Mouse (Mus musculus): Measurements from ENCODE around the gene Ccdc148.

The Ccdc148 gene

DNA sequence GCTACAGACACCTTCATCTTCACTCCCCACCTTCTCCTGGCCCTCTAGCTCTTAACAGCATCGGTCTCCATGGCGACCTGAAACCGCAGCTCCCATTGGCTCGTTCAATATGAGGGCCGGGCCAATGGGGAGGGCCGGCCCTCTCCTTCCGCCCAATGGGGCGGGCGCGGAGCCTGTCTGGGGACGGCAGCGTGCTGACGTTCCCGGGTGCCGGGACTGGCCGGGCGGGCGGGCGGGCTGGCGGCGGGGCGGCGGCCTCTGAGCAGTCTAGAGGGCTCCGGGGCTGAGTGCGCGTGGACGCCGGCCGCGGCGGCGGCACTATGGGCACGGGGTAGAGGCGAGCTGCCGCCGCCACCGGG is at the start of gene Ccdc148, which contains the start of gene Pkp4:
Gene Ccdc148, minus strand, starts transcription at position 79 of the 359 bp plus-strand sequence.
Gene Pkp4, plus strand, starts transcription at position 246 of the 359 bp plus-strand sequence.
- peak; percentile 87 to 88 for DNase-seq (ENCODE audit: low spot score in 2 of 2)

DNA sequence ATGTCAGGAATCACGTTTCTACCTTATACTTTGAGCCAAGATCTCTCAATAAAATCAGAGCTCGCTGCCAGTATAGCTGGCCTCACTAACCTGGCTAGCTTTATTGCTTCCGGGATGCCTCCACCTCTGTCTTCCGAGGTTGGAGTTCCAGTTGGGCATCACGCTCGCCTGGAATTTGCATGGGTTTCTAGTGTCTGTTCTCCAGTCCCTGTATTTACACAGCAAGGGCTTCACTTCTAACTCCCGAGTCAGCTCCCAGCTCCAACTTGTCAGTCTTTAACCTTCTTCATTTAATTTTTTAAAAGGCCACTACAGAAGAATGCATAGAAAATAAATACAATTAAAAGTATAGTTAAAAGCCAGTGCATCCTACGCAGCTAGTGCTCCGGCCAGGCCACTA is 47.8 kb upstream of the Ccdc148 start:
- DNase-seq (ENCODE audit: low spot score in 2 of 2), result no peak

DNA sequence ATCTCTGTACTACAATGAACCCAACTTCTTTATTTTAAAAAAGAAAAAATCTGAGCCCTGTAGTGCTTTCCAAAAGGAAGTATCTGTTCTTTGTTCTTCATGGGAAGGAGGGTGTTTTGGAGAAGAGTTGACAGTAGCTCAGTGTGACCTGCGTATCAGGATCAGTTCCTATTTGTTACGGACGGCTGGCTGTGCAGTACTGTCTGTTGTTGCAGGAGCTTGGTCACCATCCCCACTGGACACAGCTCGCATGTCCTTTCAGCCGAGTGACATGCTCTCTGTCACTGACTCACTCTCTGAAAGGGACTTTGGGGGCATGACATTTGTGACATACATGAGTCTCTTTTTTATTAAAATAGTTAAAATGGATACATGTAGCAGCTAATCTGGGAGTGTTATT is 47.2 kb upstream of the Ccdc148 start:
- no peak for DNase-seq (ENCODE audit: low spot score in 2 of 2)

GRCm38 (mm10) chr2:59207240-59207639 is 46.8 kb upstream of the Ccdc148 start:
- DNase-seq (ENCODE audit: low spot score in 2 of 2), result no peak

DNA sequence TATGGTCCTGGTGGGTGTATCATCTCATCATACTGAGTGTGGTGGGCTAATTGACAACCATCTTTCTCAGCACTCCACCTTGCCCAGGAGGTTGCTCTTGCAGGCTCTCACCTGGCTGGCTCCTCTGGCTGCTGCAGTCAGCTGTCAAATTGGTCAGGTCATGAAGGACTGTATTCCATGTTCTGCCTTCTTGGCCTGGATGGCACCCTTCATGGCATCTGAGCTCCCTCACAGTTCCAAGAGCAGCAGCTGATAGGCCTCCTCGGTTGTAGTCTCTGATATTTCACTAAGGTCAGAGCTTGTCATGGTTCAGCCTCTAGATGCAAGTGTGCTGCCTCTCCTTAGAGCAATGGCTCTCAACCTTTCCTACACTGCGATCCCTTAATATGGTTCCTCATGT is 45.7 kb upstream of the Ccdc148 start:
- DNase-seq (ENCODE audit: low spot score in 2 of 2), result no peak

DNA sequence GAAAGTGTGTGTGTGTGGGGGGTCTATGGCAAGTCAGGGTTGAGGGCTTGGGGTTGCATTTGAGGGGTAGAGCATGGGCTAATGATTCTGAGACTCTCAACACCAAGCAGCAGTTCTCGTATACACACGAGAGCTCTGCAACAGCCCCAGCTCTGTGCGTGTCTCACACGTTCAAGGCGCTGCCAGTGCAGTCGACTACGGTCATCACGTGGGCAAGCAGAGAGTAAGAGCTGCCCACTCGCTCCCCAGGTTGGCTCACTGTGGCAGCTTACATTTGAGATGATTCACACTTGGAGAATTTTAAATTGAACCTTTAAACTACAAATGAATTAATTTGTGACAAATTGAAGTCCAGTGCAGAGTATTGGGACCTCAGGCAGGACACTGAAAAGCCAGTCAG is 44.6 kb upstream of the Ccdc148 start:
- no peak for DNase-seq (ENCODE audit: low spot score in 2 of 2)

GRCm38 (mm10) chr2:59203627-59204425 is 43.3 kb upstream of the Ccdc148 start:
- no peak for DNase-seq (ENCODE audit: low spot score in 2 of 2)

DNA sequence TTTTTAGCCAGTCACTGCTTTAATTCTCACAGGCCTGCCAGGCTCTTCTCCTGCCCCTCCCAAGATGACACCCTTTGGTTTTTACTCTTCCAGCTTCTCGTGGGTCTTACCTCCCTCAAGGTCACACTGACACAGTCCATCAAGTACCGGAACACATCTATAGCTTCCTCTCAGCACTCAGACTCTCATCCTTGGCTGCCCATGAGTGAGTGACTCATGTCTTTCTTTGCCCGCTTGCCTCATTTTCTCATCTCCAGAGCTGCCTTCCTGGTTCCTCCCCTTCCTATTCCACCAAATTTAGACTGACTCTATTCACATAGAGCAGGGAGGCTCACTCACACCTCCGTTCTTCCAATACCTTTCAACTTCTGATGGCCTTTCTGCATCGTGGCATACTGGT is 42.4 kb upstream of the Ccdc148 start:
- DNase-seq (ENCODE audit: low spot score in 2 of 2), result no peak

GRCm38 (mm10) chr2:59200511-59200910 is 40.0 kb upstream of the Ccdc148 start:
- DNase-seq (ENCODE audit: low spot score in 2 of 2), result no peak

DNA sequence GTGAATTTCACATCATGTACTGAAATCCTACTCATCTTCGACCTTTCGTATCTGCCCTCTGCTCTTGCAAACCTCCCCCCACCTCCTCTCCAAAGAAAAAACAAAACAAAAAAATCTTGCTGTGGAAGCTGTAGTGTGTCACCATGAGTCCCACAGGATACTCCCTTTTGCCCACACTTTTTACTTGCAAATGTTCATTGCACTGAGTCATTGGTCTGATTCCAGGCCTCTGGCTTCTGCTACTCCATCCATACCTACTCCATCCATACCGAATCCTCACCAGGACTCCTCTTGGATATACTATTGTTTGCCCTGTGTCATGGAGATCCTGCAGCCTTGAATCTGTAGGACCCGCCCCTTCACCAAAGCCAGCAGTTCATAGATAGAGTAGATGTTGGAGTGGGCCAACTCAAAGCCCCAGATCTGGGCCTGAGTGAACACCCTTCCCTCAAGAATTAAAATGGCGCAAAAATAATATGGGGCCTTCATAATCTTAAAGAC is 39.0 kb upstream of the Ccdc148 start:
- DNase-seq (ENCODE audit: low spot score in 2 of 2), result no peak

GRCm38 (mm10) chr2:59197156-59197555 is 36.7 kb upstream of the Ccdc148 start:
- DNase-seq (ENCODE audit: low spot score in 2 of 2), result no peak

- DNase-seq (ENCODE audit: low spot score in 2 of 2), result no peak
Measured at GRCm38 (mm10) chr2:59193117-59193516, 32.6 kb upstream of the Ccdc148 start.

- DNase-seq (ENCODE audit: low spot score in 2 of 2), result no peak
Measured at GRCm38 (mm10) chr2:59191466-59191865, 31.0 kb upstream of the Ccdc148 start.

DNA sequence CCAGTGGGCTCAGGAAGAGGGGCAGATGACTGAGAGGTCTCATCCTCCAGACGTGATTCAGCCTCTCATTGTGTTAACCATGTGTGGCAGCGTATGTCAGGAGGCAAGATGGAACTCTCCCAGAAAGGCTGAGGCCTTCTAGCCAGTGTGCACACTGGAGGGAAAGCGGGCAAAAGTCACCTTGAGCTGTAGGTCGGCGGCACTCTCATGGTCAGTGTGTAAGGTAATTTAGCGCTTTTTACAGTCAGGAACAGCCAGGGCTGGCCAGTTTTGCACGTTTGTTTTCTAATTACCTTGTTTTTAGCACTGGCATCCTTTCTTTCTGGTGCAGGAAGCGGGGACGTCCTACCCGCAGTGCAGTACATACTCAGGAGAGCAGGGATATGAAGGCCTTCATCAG is 29.7 kb upstream of the Ccdc148 start:
- no peak for DNase-seq (ENCODE audit: low spot score in 2 of 2)

- DNase-seq (ENCODE audit: low spot score in 2 of 2), result no peak
Measured at GRCm38 (mm10) chr2:59189661-59190185, 29.2 kb upstream of the Ccdc148 start.

GRCm38 (mm10) chr2:59188306-59188705 is 27.8 kb upstream of the Ccdc148 start:
- no peak for DNase-seq (ENCODE audit: low spot score in 2 of 2)

GRCm38 (mm10) chr2:59186966-59187365 is 26.5 kb upstream of the Ccdc148 start:
- no peak for DNase-seq (ENCODE audit: low spot score in 2 of 2)

- no peak for DNase-seq (ENCODE audit: low spot score in 2 of 2)
Measured at GRCm38 (mm10) chr2:59186122-59186521, 25.6 kb upstream of the Ccdc148 start.

DNA sequence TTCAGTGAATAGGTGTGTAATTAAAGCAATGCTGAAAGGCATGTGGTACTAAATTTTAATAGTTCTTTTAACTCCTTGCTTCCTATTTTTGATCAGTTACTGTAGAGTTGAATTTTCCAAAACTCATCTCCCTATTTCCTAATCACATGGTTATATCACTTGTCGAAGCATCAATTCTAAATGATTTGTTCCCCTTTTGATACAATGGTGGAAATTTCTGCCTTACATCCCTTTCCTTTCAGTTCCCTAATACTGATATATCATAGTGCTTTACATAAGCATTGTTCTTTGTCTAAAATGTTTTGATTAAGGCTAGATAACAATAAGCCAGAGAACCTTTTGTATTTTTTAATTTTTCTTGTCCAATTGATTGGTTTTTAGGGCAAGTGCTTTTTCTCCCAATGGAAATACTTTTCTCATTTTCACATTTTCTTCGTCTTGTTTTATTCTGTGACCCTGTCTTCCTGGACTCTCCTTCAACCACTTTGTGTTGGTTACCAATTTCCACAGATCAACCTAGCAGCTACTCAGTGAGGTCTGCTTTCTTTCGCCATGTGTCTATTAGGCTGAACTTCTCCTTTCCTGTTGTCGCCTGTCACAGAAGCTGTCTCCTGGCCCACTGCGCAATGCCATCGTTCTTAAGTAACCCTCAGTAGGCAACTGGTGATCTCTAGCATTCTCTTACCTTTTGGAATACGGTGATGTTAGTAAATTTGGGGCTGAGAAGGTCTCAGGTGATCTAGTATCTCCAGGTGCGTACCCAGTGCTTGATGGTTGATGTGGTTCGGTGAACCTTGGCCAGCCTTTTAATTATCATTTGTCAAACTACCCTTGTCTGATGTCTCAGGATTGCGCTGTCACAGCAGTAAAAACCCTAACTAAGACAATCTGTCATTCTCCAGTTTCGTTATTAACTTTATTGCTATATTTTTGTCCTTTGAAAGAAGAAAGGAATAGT is 23.9 kb upstream of the Ccdc148 start:
- no peak for DNase-seq (ENCODE audit: low spot score in 2 of 2)

- DNase-seq (ENCODE audit: low spot score in 2 of 2), result no peak
Measured at GRCm38 (mm10) chr2:59183541-59183940, 23.1 kb upstream of the Ccdc148 start.

GRCm38 (mm10) chr2:59181321-59182113 is 21.0 kb upstream of the Ccdc148 start:
- DNase-seq (ENCODE audit: low spot score in 2 of 2), result peak in 1 of 2 experiments; percentile 26
